Mouse (Mus musculus): Measurements from ENCODE around the gene Gm5458. TPM values are rescaled to one million over a fixed set of nuclear protein-coding genes. Genes with fewer than 3 reads are reported as not detected.
"Not testable (repeated sequence)": the region's sequence is repeated elsewhere in the genome, so short reads cannot be mapped to it uniquely, and the experiment has no call there.

The Gm5458 gene
- polyA plus RNA-seq (2016; fragmentation: Nextera tagmentation; extraction: Ambion mirVana), result not detected in 2 replicates

DNA sequence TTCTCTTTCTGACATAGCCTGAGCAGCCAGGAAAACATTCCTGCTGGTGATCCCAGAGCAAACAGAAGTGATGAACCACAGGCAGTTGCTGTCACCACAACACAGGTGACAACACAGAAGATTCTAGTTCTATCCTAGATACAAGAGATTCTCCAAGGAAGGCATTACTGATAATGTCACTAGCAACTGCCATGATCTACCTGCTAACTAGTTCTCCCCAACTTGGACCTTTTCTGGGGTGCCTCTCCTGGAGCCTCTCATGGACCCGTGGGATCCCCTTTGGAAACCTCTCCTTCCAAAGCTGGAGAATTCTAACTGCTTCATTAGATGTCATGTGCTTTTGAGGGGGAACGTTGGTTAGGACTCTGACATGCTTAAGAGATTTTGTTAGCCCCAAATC is at the start of gene Gm5458:
Gm5458 (minus strand) TSS at position 101 of the 400 bp plus-strand sequence.
- WGBS (ENCODE audit: insufficient replicate concordance), result 60% methylated on average over 2 of the region's 2 CpGs
- not testable (repeated sequence) for H3K27me3 ChIP-seq (replicated peaks); H3K4me3 ChIP-seq; H3K9ac ChIP-seq; ATAC-seq; H3K36me3 ChIP-seq; H3K4me2 ChIP-seq; H3K9me3 ChIP-seq (replicated peaks); H3K27ac ChIP-seq; H3K4me1 ChIP-seq

- Histone ChIP-seq H3K27ac (no peak overlapping the region), H3K9ac (no peak overlapping the region), H3K36me3 (no peaks in the 10 kb centered on the region), H3K4me3 (no peak overlapping the region), H3K4me2 (no peak overlapping the region), H3K27me3 (replicated peaks) (no peaks in the 10 kb centered on the region), H3K4me1 (no peaks in the 10 kb centered on the region), H3K9me3 (replicated peaks) (no peaks in the 10 kb centered on the region)
- 49% methylated on average over 3 of the region's 3 CpGs for WGBS (ENCODE audit: insufficient replicate concordance)
- no peak for ATAC-seq
These were observed 43.9 kb upstream of the Gm5458 start for GRCm38 (mm10) chr14:19646232-19646631.

GRCm38 (mm10) chr14:19584804-19585667 is 17.3 kb downstream of the Gm5458 start, which contains the start of gene Gm2237:
TSS of gene Gm2237 (minus strand) at chr14:19585135.
- peak within 1 kb of the TSS; percentile 63 for H3K4me2 ChIP-seq
- WGBS (ENCODE audit: insufficient replicate concordance), result under 1% methylated on average over 36 of the region's 62 CpGs
- not testable (repeated sequence) for ATAC-seq; H3K4me1 ChIP-seq; H3K27me3 ChIP-seq (replicated peaks); H3K27ac ChIP-seq; H3K9ac ChIP-seq; H3K9me3 ChIP-seq (replicated peaks); H3K36me3 ChIP-seq
- peak within 1 kb of the TSS; percentile 41 for H3K4me3 ChIP-seq

- not testable (repeated sequence) for H3K9me3 ChIP-seq (replicated peaks); H3K4me3 ChIP-seq; H3K27me3 ChIP-seq (replicated peaks); H3K4me1 ChIP-seq; H3K36me3 ChIP-seq; ATAC-seq; H3K4me2 ChIP-seq; H3K9ac ChIP-seq; H3K27ac ChIP-seq
- 69% methylated on average over 1 of the region's 3 CpGs for WGBS (ENCODE audit: insufficient replicate concordance)
These were observed 52.5 kb downstream of the Gm5458 start, which contains the start of gene Gm2244 for GRCm38 (mm10) chr14:19549863-19550262. TSS of gene Gm2244 (minus strand) at chr14:19549963.

Other genes with a start within 250 kb of the Gm5458 start
- gene Gm21738, start 183.7 kb downstream of the Gm5458 start, polyA plus RNA-seq (2016; fragmentation: Nextera tagmentation; extraction: Ambion mirVana), result not detected in 2 replicates
- gene Gm2244, start 52.6 kb downstream of the Gm5458 start, polyA plus RNA-seq (2016; fragmentation: Nextera tagmentation; extraction: Ambion mirVana), result not detected in 2 replicates
- 0.23 and 0.31 TPM in 2 replicates for gene Gm2237, start 17.4 kb downstream of the Gm5458 start, polyA plus RNA-seq (2016; fragmentation: Nextera tagmentation; extraction: Ambion mirVana)
- gene Nid2, start 148.7 kb upstream of the Gm5458 start, polyA plus RNA-seq (2016; fragmentation: Nextera tagmentation; extraction: Ambion mirVana), result 24.1 and 24.2 TPM in 2 replicates
- 118 and 123 TPM in 2 replicates for gene Rtraf, start 221.2 kb upstream of the Gm5458 start, polyA plus RNA-seq (2016; fragmentation: Nextera tagmentation; extraction: Ambion mirVana)

Measured in liver, embryonic 12.5 days (tissue).